Mouse (Mus musculus) MEL (cell line): ENCODE results near the gene Gm19684. TPM values are rescaled to one million over a fixed set of nuclear protein-coding genes. Genes with fewer than 3 reads are reported as not detected.
"Not testable (repeated sequence)": the region's sequence is repeated elsewhere in the genome, so short reads cannot be mapped to it uniquely, and the experiment has no call there.

ENCODE experiments used
- DNase-seq: peaks from one replicate; pipeline ENCODE4 v3.0.0; 2011; ENCODE audit warnings: low read depth, low spot score
- H3K27ac ChIP-seq: 2 replicates; pipeline ENCODE4 v1.5.1; 2012; ENCODE audit warnings: low read depth, mild to moderate bottlenecking, control low read depth, low read length, moderate library complexity; ENCODE audit not compliant: control insufficient read depth
- H3K27me3 ChIP-seq, 2 experiments: fragments of 150-350 bp in 1 of 2; sonication (generic) in 1 of 2; 2 replicates each; pipeline ENCODE4 v1.6.1; 2012; ENCODE audit warnings: low read length in 2 of 2, mild to moderate bottlenecking in 2 of 2, improper control_type of control experiment in 1 of 2, moderate library complexity in 1 of 2; ENCODE audit not compliant: insufficient read depth in 2 of 2, control insufficient read depth in 1 of 2
- H3K36me3 ChIP-seq, 2 experiments: 2 replicates each; pipeline ENCODE4 v1.6.1; 2012 to 2014; ENCODE audit warnings: low read length in 2 of 2, improper control_type of control experiment in 1 of 2, inconsistent platforms in 1 of 2, mild to moderate bottlenecking in 1 of 2; ENCODE audit not compliant: insufficient read depth in 2 of 2, control insufficient read depth in 1 of 2
- H3K4me1 ChIP-seq, 2 experiments: fragments of 150-350 bp in 1 of 2; sonication (generic) in 1 of 2; 2 replicates each; pipeline ENCODE4 v1.6.1; 2012; ENCODE audit warnings: low read length in 2 of 2, improper control_type of control experiment in 1 of 2, mild to moderate bottlenecking in 1 of 2; ENCODE audit not compliant: insufficient read depth in 2 of 2, control insufficient read depth in 1 of 2
- H3K4me3 ChIP-seq, 2 experiments: fragments of 150-350 bp in 1 of 2; sonication (generic) in 1 of 2; 2 replicates each; pipeline ENCODE4 v1.5.1; 2012; ENCODE audit warnings: low read depth in 2 of 2, low read length in 2 of 2, mild to moderate bottlenecking in 2 of 2, moderate library complexity in 2 of 2, control low read depth in 1 of 2, improper control_type of control experiment in 1 of 2; ENCODE audit not compliant: control insufficient read depth in 1 of 2, insufficient read depth in 1 of 2
- H3K79me2 ChIP-seq: 2 replicates; pipeline ENCODE4 v1.6.1; 2012; ENCODE audit warnings: mild to moderate bottlenecking, low read length, moderate library complexity; ENCODE audit not compliant: control insufficient read depth, poor library complexity, insufficient read depth
- H3K9ac ChIP-seq: 2 replicates; pipeline ENCODE4 v1.6.1; 2012; ENCODE audit warnings: low read depth, mild to moderate bottlenecking, control low read depth, low read length, moderate library complexity; ENCODE audit not compliant: control insufficient read depth, poor library complexity, severe bottlenecking
- H3K9me3 ChIP-seq: fragments of 150-350 bp; sonication (generic); replicated peaks from 2 replicates; pipeline ENCODE4 v1.6.1; 2012; ENCODE audit warnings: mild to moderate bottlenecking, low read length, improper control_type of control experiment, moderate library complexity; ENCODE audit not compliant: insufficient read depth
- CHD1 ChIP-seq: IDR thresholded peaks from 2 replicates; pipeline ENCODE4 v1.6.1; 2012; ENCODE audit warnings: low read depth, mild to moderate bottlenecking, inconsistent platforms, low read length, improper control_type of control experiment
- CHD2 ChIP-seq: IDR thresholded peaks from 2 replicates; pipeline ENCODE4 v1.6.1; 2011; ENCODE audit warnings: low read length, improper control_type of control experiment
- GABPA ChIP-seq: IDR thresholded peaks from 2 replicates; pipeline ENCODE4 v1.6.1; 2012; ENCODE audit warnings: low read depth, mild to moderate bottlenecking, inconsistent platforms, low read length, improper control_type of control experiment, moderate library complexity
- GATA1 ChIP-seq: IDR thresholded peaks from 2 replicates; pipeline ENCODE4 v1.6.1; 2011; ENCODE audit warnings: low read depth, low read length, improper control_type of control experiment
- HCFC1 ChIP-seq: IDR thresholded peaks from 2 replicates; pipeline ENCODE4 v1.6.1; 2012; ENCODE audit warnings: low read depth, mild to moderate bottlenecking, inconsistent platforms, low read length, improper control_type of control experiment, moderate library complexity
- MAFK ChIP-seq: IDR thresholded peaks from 2 replicates; pipeline ENCODE4 v1.6.1; 2011; ENCODE audit warnings: low read depth, mild to moderate bottlenecking, low read length, improper control_type of control experiment, borderline replicate concordance
- MAX ChIP-seq: IDR thresholded peaks from 2 replicates; pipeline ENCODE4 v1.6.1; 2011; ENCODE audit warnings: low read length, improper control_type of control experiment
- MEF2A ChIP-seq: IDR thresholded peaks from 2 replicates; pipeline ENCODE4 v1.6.1; 2014; ENCODE audit warnings: low read depth, mild to moderate bottlenecking, inconsistent platforms, low read length, improper control_type of control experiment; ENCODE audit not compliant: poor library complexity, insufficient replicate concordance, severe bottlenecking; ENCODE audit errors: extremely low read depth
- MXI1 ChIP-seq: IDR thresholded peaks from 2 replicates; pipeline ENCODE4 v1.6.1; 2011; ENCODE audit warnings: mild to moderate bottlenecking, low read depth, low read length, improper control_type of control experiment
- NELFE ChIP-seq: IDR thresholded peaks from 2 replicates; pipeline ENCODE4 v1.6.1; 2011; ENCODE audit warnings: low read depth, low read length, improper control_type of control experiment
- POLR2A ChIP-seq, 2 experiments: IDR thresholded peaks; 2 replicates each; pipeline ENCODE4 v1.6.1; 2011 to 2012; ENCODE audit warnings: low read length in 2 of 2, mild to moderate bottlenecking in 2 of 2, control low read depth in 1 of 2, improper control_type of control experiment in 1 of 2, low read depth in 1 of 2, moderate library complexity in 1 of 2; ENCODE audit not compliant: control insufficient read depth in 1 of 2, insufficient read depth in 1 of 2, poor library complexity in 1 of 2
- POLR2AphosphoS2 ChIP-seq: IDR thresholded peaks from 2 replicates; pipeline ENCODE4 v1.6.1; 2011; ENCODE audit warnings: low read length, improper control_type of control experiment
- RAD21 ChIP-seq: IDR thresholded peaks from 2 replicates; pipeline ENCODE4 v1.6.1; 2011; ENCODE audit warnings: mild to moderate bottlenecking, low read depth, low read length, improper control_type of control experiment
- TBP ChIP-seq: IDR thresholded peaks from 2 replicates; pipeline ENCODE4 v1.8.0; 2011; ENCODE audit warnings: low read depth, low read length, improper control_type of control experiment
- TCF12 ChIP-seq: IDR thresholded peaks from 2 replicates; pipeline ENCODE4 v1.6.1; 2014; ENCODE audit warnings: low read depth, mild to moderate bottlenecking, inconsistent platforms, low read length, improper control_type of control experiment, moderate library complexity
- USF2 ChIP-seq, 2 experiments: IDR thresholded peaks; 2 replicates each; pipeline ENCODE4 v1.6.1; 2011 to 2012; ENCODE audit warnings: improper control_type of control experiment in 2 of 2, low read length in 2 of 2, borderline replicate concordance in 1 of 2, inconsistent platforms in 1 of 2, low read depth in 1 of 2, mild to moderate bottlenecking in 1 of 2; ENCODE audit not compliant: insufficient read depth in 1 of 2
- ZKSCAN1 ChIP-seq: IDR thresholded peaks from 2 replicates; pipeline ENCODE4 v1.6.1; 2012; ENCODE audit warnings: low read depth, mild to moderate bottlenecking, inconsistent platforms, low read length, improper control_type of control experiment, moderate library complexity
- ZMIZ1 ChIP-seq: IDR thresholded peaks from 2 replicates; pipeline ENCODE4 v1.6.1; 2012; ENCODE audit warnings: low read depth, mild to moderate bottlenecking, inconsistent platforms, low read length, improper control_type of control experiment, moderate library complexity
- polyA plus RNA-seq, 2 experiments: library from polyadenylated mRNA; stranded (reverse) in 1 of 2; unstranded in 1 of 2; fragments of >175 nt in 1 of 2; fragments of >200 nt in 1 of 2; gene quantifications; 2 replicates each; pipeline versions ENCODE4 v1.2.1 to v1.2.4; 2012; ENCODE audit warnings: low replicate concordance in 2 of 2, low read depth in 1 of 2; ENCODE audit not compliant: insufficient read length in 2 of 2, insufficient read depth in 1 of 2, missing spikeins in 1 of 2
- total RNA-seq: library from RNA; depleted of rRNA; stranded (reverse); fragments of 300-350 nt; gene quantifications from 2 replicates; pipeline ENCODE4 v1.2.3, GENCODE M21; 2012

The Gm19684 gene
- total and polyA plus RNA-seq, 3 experiments = not detected

GRCm38 (mm10) chr17:36168039-36168652, 46.7 kb downstream of the Gm19684 start, which contains the start of gene Gm8909:
Gm8909 (minus strand) TSS chr17:36168537.
- H3K36me3 ChIP-seq = no peaks in the 10 kb centered on the region
- no peaks in the 10 kb centered on the region for H3K4me1 ChIP-seq
- H3K27ac ChIP-seq = no peak within 1 kb of the TSS
- H3K4me3 ChIP-seq = no peak within 1 kb of the TSS
- H3K79me2 ChIP-seq = no peaks in the 10 kb centered on the region
- TF ChIP-seq ZMIZ1 (no peak), MAX (no peak), ZKSCAN1 (no peak), MEF2A (no peak), MAFK (no peak), NELFE (no peak), POLR2A (IDR thresholded peaks at IDR 0.05; ENCODE audit: control insufficient read depth in 1 of 2, insufficient read depth in 1 of 2, low read depth in 1 of 2, low read length in 2 of 2, poor library complexity in 1 of 2) (no peak), TCF12 (no peak), TBP (no peak), GABPA (no peak), CHD2 (no peak), USF2 (IDR thresholded peaks at IDR 0.05; ENCODE audit: borderline replicate concordance in 1 of 2, insufficient read depth in 1 of 2, low read depth in 1 of 2, low read length in 2 of 2) (no peak), POLR2AphosphoS2 (no peak), MXI1 (no peak), RAD21 (no peak), CHD1 (no peak), GATA1 (no peak), HCFC1 (no peak)
- H3K27me3 ChIP-seq = no peaks in the 10 kb centered on the region; a peak in 1 of 4 replicates
- no peak within 1 kb of the TSS for H3K9ac ChIP-seq
- H3K9me3 ChIP-seq = no peaks in the 10 kb centered on the region
- no peak for DNase-seq

- H3K27ac ChIP-seq, H3K4me3 ChIP-seq, H3K4me1 ChIP-seq, H3K79me2 ChIP-seq, H3K36me3 ChIP-seq, DNase-seq, H3K27me3 ChIP-seq, H3K9me3 ChIP-seq, H3K9ac ChIP-seq: not testable (repeated sequence)
These were observed 47.6 kb downstream of the Gm19684 start for GRCm38 (mm10) chr17:36169094-36169493.
